Mouse (Mus musculus) ZHBTc4 (cell line): Measurements from ENCODE around the gene Zfp579.
A peak's percentile ranks its signal among the peaks of the same experiment; 100 is the strongest.

Experiments
- DNase-seq: peaks from one replicate; pipeline ENCODE4 v3.0.0-alpha.2; 2011; ENCODE audit warnings: low read depth, low spot score

Gene Zfp579

GRCm38 (mm10) chr7:5015118-5016001 is 19.4 kb upstream of the Zfp579 start, which contains the start of gene Gm44973:
TSS of gene Gm44973 (plus strand) at chr7:5015496.
- DNase-seq, result peak; percentile 97

GRCm38 (mm10) chr7:5014251-5015117 is 18.5 kb upstream of the Zfp579 start, which contains the start of the genes Zfp524 and Fiz1:
TSS of gene Zfp524 (plus strand) at chr7:5014415.
TSS of gene Fiz1 (minus strand) at chr7:5014697.
- peak; percentile 99 for DNase-seq

- DNase-seq, result peak; percentile 93
These were observed 16.9 kb upstream of the Zfp579 start for GRCm38 (mm10) chr7:5012681-5013513.

- peak; percentile 90 for DNase-seq
These were observed 12.3 kb upstream of the Zfp579 start for GRCm38 (mm10) chr7:5008229-5008628.

GRCm38 (mm10) chr7:5002876-5003275 is 6.9 kb upstream of the Zfp579 start:
- DNase-seq, result peak; percentile 58

- DNase-seq, result no peak
These were observed 3.9 kb upstream of the Zfp579 start for GRCm38 (mm10) chr7:4999876-5000275.

- DNase-seq, result no peak
These were observed 976 bp upstream of the Zfp579 start for GRCm38 (mm10) chr7:4996934-4997333.

- no peak for DNase-seq
These were observed 523 bp downstream of the Zfp579 start for GRCm38 (mm10) chr7:4995268-4996002.

- DNase-seq, result no peak
These were observed 1.8 kb downstream of the Zfp579 start for GRCm38 (mm10) chr7:4993999-4994788.

GRCm38 (mm10) chr7:4993347-4993998 is 2.5 kb downstream of the Zfp579 start:
- peak; percentile 43 for DNase-seq

- no peak for DNase-seq
These were observed 7.7 kb downstream of the Zfp579 start for GRCm38 (mm10) chr7:4988250-4988649.

- DNase-seq, result peak; percentile 80
These were observed 19.1 kb downstream of the Zfp579 start for GRCm38 (mm10) chr7:4976832-4977231.

- DNase-seq, result no peak
These were observed 20.5 kb downstream of the Zfp579 start for GRCm38 (mm10) chr7:4975455-4975854.

- DNase-seq, result no peak
These were observed 23.5 kb downstream of the Zfp579 start for GRCm38 (mm10) chr7:4972321-4973047.

GRCm38 (mm10) chr7:4971710-4972109 is 24.2 kb downstream of the Zfp579 start:
- DNase-seq, result no peak

- DNase-seq, result no peak
These were observed 24.9 kb downstream of the Zfp579 start, which contains the start of gene Sbk3 for GRCm38 (mm10) chr7:4971068-4971467. TSS of gene Sbk3 (minus strand) at chr7:4971168.

GRCm38 (mm10) chr7:4964988-4965387 is 31.0 kb downstream of the Zfp579 start:
- DNase-seq, result no peak

- DNase-seq, result peak; percentile 93
These were observed 31.7 kb downstream of the Zfp579 start, which contains the start of gene Sbk2 for GRCm38 (mm10) chr7:4964272-4964671. TSS of gene Sbk2 (minus strand) at chr7:4964406.
